Mouse (Mus musculus) CH12.LX (cell line): ENCODE measurements around the gene Phykpl.

Experiments used
- CTCF ChIP-seq, 2 experiments: IDR thresholded peaks in 1 of 2; conservative IDR thresholded peaks in 1 of 2; 2 replicates each; pipeline ENCODE4 v1.5.1; 2011 to 2012; ENCODE audit warnings: low read depth in 2 of 2, low read length in 2 of 2, improper control_type of control experiment in 1 of 2, inconsistent platforms in 1 of 2, mild to moderate bottlenecking in 1 of 2, moderate library complexity in 1 of 2
- GABPA ChIP-seq: IDR thresholded peaks from 2 replicates; pipeline ENCODE4 v1.6.1; 2012; ENCODE audit warnings: low read depth, low read length, improper control_type of control experiment, inconsistent platforms; ENCODE audit not compliant: insufficient replicate concordance
- HCFC1 ChIP-seq: IDR thresholded peaks from 2 replicates; pipeline ENCODE4 v1.6.1; 2012; ENCODE audit warnings: low read depth, mild to moderate bottlenecking, inconsistent platforms, low read length, improper control_type of control experiment
- JUN ChIP-seq: IDR thresholded peaks from 2 replicates; pipeline ENCODE4 v1.6.1; 2011; ENCODE audit warnings: low read depth, mild to moderate bottlenecking, low read length, improper control_type of control experiment, moderate library complexity; ENCODE audit not compliant: insufficient read depth
- JUND ChIP-seq: conservative IDR thresholded peaks from 2 replicates; pipeline ENCODE4 v1.6.1; 2011; ENCODE audit warnings: low read depth, low read length, improper control_type of control experiment
- KAT2A ChIP-seq: IDR thresholded peaks from 2 replicates; pipeline ENCODE4 v1.6.1; 2012; ENCODE audit warnings: low read length, improper control_type of control experiment, inconsistent platforms; ENCODE audit not compliant: insufficient replicate concordance
- MAX ChIP-seq: IDR thresholded peaks from 2 replicates; pipeline ENCODE4 v1.6.1; 2011; ENCODE audit warnings: low read length, improper control_type of control experiment
- MEF2A ChIP-seq: IDR thresholded peaks from 2 replicates; pipeline ENCODE4 v1.6.1; 2014; ENCODE audit warnings: low read depth, mild to moderate bottlenecking, inconsistent platforms, low read length, improper control_type of control experiment, borderline replicate concordance
- MXI1 ChIP-seq: IDR thresholded peaks from 2 replicates; pipeline ENCODE4 v1.6.1; 2011; ENCODE audit warnings: mild to moderate bottlenecking, low read depth, low read length, improper control_type of control experiment
- NELFE ChIP-seq: IDR thresholded peaks from 2 replicates; pipeline ENCODE4 v1.6.1; 2011; ENCODE audit warnings: low read depth, low read length, improper control_type of control experiment
- POLR2A ChIP-seq: IDR thresholded peaks from 2 replicates; pipeline ENCODE4 v1.6.1; 2011; ENCODE audit warnings: low read depth, mild to moderate bottlenecking, improper control_type of control experiment, low read length
- RAD21 ChIP-seq: IDR thresholded peaks from 2 replicates; pipeline ENCODE4 v1.6.1; 2011; ENCODE audit warnings: low read depth, mild to moderate bottlenecking, low read length, improper control_type of control experiment, moderate library complexity
- UBTF ChIP-seq: IDR thresholded peaks from 2 replicates; pipeline ENCODE4 v1.6.1; 2012; ENCODE audit warnings: low read depth, mild to moderate bottlenecking, inconsistent platforms, low read length, improper control_type of control experiment, moderate library complexity

DNA sequence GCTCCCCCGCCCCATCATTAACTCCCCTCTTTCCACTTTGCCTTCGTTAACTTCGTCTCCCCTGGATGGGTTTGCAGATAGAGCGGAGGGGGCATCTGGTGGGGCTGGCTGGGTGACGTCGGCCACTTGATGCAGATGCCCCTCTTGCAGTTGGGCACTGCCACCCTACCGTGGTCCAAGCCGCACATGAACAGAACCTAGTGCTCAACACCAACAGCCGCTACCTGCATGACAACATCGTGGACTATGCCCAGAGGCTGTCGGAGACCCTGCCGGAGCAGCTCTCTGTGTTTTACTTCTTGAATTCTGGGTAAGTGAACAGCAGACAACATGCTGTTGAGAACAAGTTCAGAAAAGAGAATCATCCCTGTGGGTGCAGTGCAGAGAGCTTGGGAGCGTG is 1.9 kb downstream of the Phykpl start:
- TF ChIP-seq CTCF (conservative IDR thresholded peaks at IDR 0.05 in 1 of 2, IDR thresholded peaks at IDR 0.05 in 1 of 2; ENCODE audit: low read depth in 2 of 2, low read length in 2 of 2), result no peak
- no peak for TF ChIP-seq KAT2A
- no peak for TF ChIP-seq NELFE
- TF ChIP-seq JUND, result no peak
- no peak for TF ChIP-seq MXI1
- TF ChIP-seq POLR2A, result no peak
- TF ChIP-seq MAX, result no peak
- no peak for TF ChIP-seq HCFC1
- TF ChIP-seq JUN, result no peak
- TF ChIP-seq RAD21, result no peak
- TF ChIP-seq MEF2A, result no peak
- TF ChIP-seq GABPA, result no peak
- no peak for TF ChIP-seq UBTF
